Mouse (Mus musculus) retina, adult 2 months (tissue): Measurements from ENCODE around the gene Adssl1.

Experiments
- DNase-seq: peaks from one replicate; pipeline ENCODE4 v3.0.0-alpha.2; 2012; ENCODE audit warnings: low read depth, low spot score

Gene Adssl1

GRCm38 (mm10) chr12:112675245-112676035 is 55.6 kb downstream of the Adssl1 start:
- DNase-seq: peak; percentile 63

DNA sequence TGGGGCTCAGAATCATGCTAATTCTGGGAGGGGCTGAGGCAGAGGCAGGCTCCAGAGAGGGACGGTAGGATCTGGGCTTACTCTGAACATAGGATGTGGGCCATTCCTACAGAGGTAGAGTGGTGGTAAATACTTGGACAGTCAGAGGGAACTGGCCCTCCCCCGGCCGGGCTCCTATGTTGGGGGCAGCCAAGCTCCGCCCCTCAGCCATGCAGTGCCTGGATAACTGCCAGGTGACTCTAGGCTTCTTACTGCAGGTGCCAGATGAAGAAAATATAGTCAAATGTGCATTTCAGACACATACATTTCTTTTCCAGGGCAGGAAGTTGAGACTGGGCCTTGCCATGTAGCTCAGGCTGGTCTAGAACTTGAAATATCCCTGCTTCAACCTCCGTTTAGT is 57.2 kb downstream of the Adssl1 start:
- DNase-seq: no peak

GRCm38 (mm10) chr12:112677943-112678554 is 58.2 kb downstream of the Adssl1 start:
- DNase-seq: no peak

GRCm38 (mm10) chr12:112678555-112679026 is 58.7 kb downstream of the Adssl1 start, which contains the start of gene Zbtb42:
Zbtb42 (plus strand) TSS chr12:112678828.
- no peak for DNase-seq

- no peak for DNase-seq
Observed at GRCm38 (mm10) chr12:112679027-112679996, 59.5 kb downstream of the Adssl1 start.

DNA sequence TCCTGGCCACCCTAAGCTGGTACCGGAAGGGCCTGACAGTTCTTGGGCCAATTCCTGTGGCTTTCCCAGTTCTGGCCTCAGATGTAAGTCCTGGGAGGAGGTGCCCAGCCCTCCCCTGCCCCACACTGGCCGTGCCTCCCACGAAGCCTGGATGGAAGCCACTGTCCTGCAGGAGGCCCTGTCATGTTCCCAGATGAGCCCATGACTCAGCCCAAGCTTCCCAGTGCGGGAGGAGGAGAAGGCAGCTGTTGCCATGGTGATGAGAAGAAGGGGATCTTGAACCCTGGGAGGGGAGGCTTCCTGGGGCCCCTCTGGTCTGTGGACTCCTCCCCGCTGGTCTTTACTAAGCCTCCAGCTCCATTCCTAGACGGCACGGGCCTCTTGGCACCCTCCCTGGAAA is 63.5 kb downstream of the Adssl1 start:
- no peak for DNase-seq

DNA sequence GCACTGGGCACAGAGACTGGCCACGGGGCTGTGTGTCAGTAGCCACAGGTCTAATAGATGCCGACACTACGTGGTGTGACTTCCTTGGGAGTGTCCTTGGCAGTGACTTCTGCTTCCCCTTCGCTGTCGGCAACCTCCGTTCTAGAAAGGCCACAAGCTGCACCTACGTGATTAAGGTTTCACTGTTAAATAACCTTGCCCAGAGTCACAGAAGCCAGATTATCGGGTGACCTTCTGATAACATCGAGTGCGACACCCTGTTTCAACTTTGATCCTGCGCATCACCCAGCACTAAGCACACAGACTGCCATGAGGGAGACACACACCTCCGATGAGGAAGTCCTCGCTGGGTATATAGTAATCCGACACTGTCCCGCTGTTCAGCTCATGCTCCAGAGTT is 68.6 kb downstream of the Adssl1 start:
- DNase-seq: no peak
